Mouse (Mus musculus) kidney, adult 2 months (tissue): Measurements from ENCODE around the gene Spryd3.

Experiments
- CTCF ChIP-seq: fragments of 200-500 bp; conservative IDR thresholded peaks from 2 replicates; pipeline ENCODE4 v1.5.1; 2011; ENCODE audit warnings: low read depth, mild to moderate bottlenecking, control low read depth, low read length, moderate library complexity, mixed read lengths; ENCODE audit not compliant: insufficient read depth, insufficient read length
- POLR2A ChIP-seq: fragments of 200-500 bp; IDR thresholded peaks from one replicate; pipeline ENCODE4 v1.6.1; 2011; ENCODE audit warnings: low read depth, low read length, control low read depth

- no peak for TF ChIP-seq CTCF
- no peak for TF ChIP-seq POLR2A
Measured at GRCm38 (mm10) chr15:102099260-102099659, 36.8 kb downstream of the Spryd3 start.
